In the genomic region with DNA sequence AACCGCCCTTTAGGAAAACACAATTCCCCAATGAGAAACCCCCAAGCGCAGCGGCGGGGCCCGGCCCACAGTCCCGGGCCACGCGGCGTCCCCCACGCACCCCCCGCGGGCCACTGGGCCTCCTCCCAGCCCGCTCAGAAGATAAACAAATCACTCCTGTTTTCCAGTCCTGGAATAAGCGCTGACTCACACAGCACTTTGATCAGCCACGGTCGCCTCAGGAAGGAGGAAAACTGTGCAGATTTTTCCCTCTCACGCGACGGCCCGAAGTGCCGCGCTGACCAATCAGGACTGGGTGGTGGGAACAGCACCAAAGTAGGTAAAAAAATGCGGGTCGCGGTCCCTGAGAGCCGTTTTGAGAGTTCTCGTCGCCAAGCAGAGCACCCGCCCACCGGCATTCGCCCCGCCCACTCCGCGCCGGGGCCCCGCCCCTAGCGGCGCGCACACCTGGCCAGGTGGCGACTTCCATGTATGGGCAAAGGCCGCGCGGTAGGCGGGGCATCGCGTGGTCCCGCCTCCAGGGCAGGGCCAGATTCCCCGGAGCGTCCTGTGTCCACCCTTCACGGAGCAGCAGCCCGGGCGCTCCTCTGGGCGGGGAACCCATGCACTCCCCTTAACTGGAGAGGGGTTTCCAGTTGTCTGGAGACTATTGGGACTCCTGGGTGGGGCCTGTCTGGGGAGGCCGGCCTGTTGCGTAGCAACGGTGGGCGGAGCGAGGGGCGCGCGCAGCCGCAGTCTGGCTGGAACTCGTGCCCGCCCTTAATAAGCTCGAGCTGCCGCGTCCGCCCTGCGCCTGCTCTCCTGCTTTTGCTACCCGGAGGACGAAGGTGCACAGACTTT, we compare ENCODE assay signal across 8 mouse cellular contexts. TPM values are rescaled to one million over a fixed set of nuclear protein-coding genes. Genes with fewer than 3 reads are reported as not detected.
DNase-seq lines count a peak whose midpoint lies in the region; ATAC-seq lines count a peak whose summit lies in the region.

A gene (plus strand): TSS at position 561 of the 840 bp plus-strand sequence.

- ATAC-seq in inflammation-experienced regulatory T-cells, adult 6 months: peak; percentile 90
- peak; percentile 73 for ATAC-seq in megakaryocyte-erythroid progenitor cell, adult 5-6 weeks (replicated peaks; ENCODE audit: low FRiP score, low TSS enrichment, poor library complexity, severe bottlenecking)

- intact Hi-C loops in gastrocnemius, postnatal 14 days (cut with DNase I; ENCODE audit: low total_unique reads): no loop called here
- intact Hi-C loops in left cerebral cortex, postnatal 10 days (cut with DNase I): no loop called here

- DNase-seq in adipocyte (ENCODE audit: low spot score): peak; percentile 96
- DNase-seq in embryo, embryonic 10 days (ENCODE audit: low spot score): peak; percentile 96
- DNase-seq in gastrocnemius, postnatal 14 days: peak; percentile 95
- peak; percentile 93 to 96 for DNase-seq in left cerebral cortex, postnatal 10 days (ENCODE audit: extremely low spot score in 1 of 2, low spot score in 2 of 2)
- DNase-seq in right cerebral cortex, postnatal 25 days: peak; percentile 96
- peak; percentile 98 for DNase-seq in urinary bladder, postnatal 4 days (ENCODE audit: low spot score in 2 of 2)

RNA-seq across cellular contexts. Expression of the gene that starts here (rescaled TPM):
- total RNA-seq in gastrocnemius, postnatal 14 days (2021): 10 to 100 TPM; 43.1 to 52.3 TPM
- 10 to 100 TPM; 20.8 to 76.5 (median 26.2) TPM for polyA plus RNA-seq in inflammation-experienced regulatory T-cells, adult 6 months (2017; shearing (Covaris generic))
- total RNA-seq in left cerebral cortex, postnatal 10 days (2021): 100 to 1,000 TPM; 257 to 270 TPM
- 57.0 and 76.7 TPM in 2 replicates for total RNA-seq in megakaryocyte-erythroid progenitor cell, adult 5-6 weeks (2014; fragmentation: Nextera tagmentation)
- 102 and 166 TPM in 2 replicates for total RNA-seq in megakaryocyte-erythroid progenitor cell, adult 5-6 weeks (2017)

Comparison
In these comparisons a context has a peak if more than half of its experiments do, and no peak if none do; other contexts are left out.
1. Peak in every context shown above with its lines: DNase-seq and ATAC-seq.